Mouse (Mus musculus) hindbrain, embryonic 12.5 days (tissue): ENCODE data around the gene Irx4. TPM values are rescaled to one million over a fixed set of nuclear protein-coding genes. Genes with fewer than 3 reads are reported as not detected.

Experiments used
- ATAC-seq: fragments of 200-750 bp; cut with Nextera tagmentation; 2 replicates; pipeline ENCODE4 v1.8.0; 2017; ENCODE audit warnings: moderate TSS enrichment; ENCODE audit not compliant: low FRiP score
- H3K27ac ChIP-seq: fragments of 300-500 bp; sonication (generic); 2 replicates; pipeline ENCODE4 v1.5.1; 2016; ENCODE audit warnings: mild to moderate bottlenecking
- H3K27me3 ChIP-seq: fragments of 300-500 bp; sonication (generic); 2 replicates; pipeline ENCODE4 v1.6.1; 2016; ENCODE audit warnings: mild to moderate bottlenecking
- H3K36me3 ChIP-seq: fragments of 300-500 bp; sonication (generic); 2 replicates; pipeline ENCODE4 v1.6.1; 2016; ENCODE audit warnings: mild to moderate bottlenecking
- H3K4me1 ChIP-seq: fragments of 300-500 bp; sonication (generic); 2 replicates; pipeline ENCODE4 v1.6.1; 2016
- H3K4me2 ChIP-seq: fragments of 300-500 bp; sonication (generic); replicated peaks from 2 replicates; pipeline ENCODE4 v1.6.1; 2016; ENCODE audit warnings: mild to moderate bottlenecking
- H3K4me3 ChIP-seq: fragments of 300-500 bp; sonication (generic); 2 replicates; pipeline ENCODE4 v1.5.1; 2016; ENCODE audit warnings: mild to moderate bottlenecking
- H3K9ac ChIP-seq: fragments of 300-500 bp; sonication (generic); 2 replicates; pipeline ENCODE4 v1.6.1; 2016; ENCODE audit warnings: mild to moderate bottlenecking, moderate library complexity
- H3K9me3 ChIP-seq: fragments of 300-500 bp; sonication (generic); replicated peaks from 2 replicates; pipeline ENCODE4 v1.6.1; 2016; ENCODE audit warnings: mild to moderate bottlenecking
- WGBS: fragments of 180-500 bp; shearing (Covaris S2); methylation state at CpG from one replicate; pipeline ENCODE4 v1.1.7; 2016; 5-methylcytosine and 5-hydroxymethylcytosine counted together
- polyA plus RNA-seq: library from polyadenylated mRNA; unstranded; fragments of >200 nt; fragmentation: Nextera tagmentation; extraction: Ambion mirVana; gene quantifications from 2 replicates; pipeline ENCODE4 v1.2.1, GENCODE M21; 2016

The Irx4 gene
- polyA plus RNA-seq, 1 experiment from 2014 or later: 7.6 TPM

DNA sequence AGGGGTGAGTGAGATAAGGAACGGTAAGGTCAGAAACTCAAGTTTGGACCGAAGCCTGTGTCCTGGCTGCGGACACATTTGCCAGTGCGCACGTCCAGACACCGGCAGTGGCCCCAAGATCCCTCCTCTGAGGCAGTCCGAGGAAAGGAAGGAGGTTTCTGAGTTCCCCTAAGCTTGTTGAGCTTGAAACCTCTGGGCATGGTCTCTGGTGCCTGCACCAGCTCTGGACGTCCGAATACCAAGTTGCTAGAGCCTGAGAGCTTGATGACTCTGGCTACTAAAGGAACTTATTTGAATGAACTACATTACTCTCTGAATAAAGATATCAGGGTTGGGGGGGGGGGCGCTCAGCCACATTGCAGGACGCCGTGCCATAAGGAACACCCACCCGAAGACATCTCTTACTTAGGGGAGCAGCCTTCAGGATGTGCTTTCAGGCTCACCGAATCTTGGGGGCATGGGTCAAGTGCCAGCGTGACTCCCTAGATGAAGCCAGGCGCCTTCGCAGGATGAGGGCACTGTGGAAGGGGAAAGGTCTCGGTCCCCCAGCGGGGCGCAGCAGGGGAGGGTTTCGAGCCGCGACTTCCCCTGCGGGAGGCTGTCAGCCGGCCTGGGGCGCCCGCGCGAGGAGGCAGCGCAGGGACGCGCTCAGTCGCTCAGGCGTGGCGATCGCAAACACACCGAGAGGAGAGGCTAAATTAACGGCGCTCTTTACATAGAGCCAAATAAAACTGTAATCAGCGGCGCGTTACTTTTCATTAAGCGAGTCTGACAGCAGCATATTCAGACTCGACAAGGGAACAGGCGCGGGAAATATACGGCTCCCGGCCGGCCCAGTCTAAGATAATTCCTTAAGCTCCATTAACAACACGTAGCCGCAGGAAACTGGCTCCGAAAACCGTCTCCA, 11.3 kb downstream of the Irx4 start:
- ATAC-seq: peak; percentile 49
- Histone ChIP-seq H3K27ac (peak overlapping the region; percentile 57; the same call in 1 of the 2 replicates), H3K36me3 (no peaks in the 10 kb centered on the region), H3K9ac (0 out of 2 replicates have a peak overlapping the region, but pooled peaks have one; percentile 43), H3K4me2 (peak overlapping the region; percentile 56), H3K9me3 (no peaks in the 10 kb centered on the region), H3K4me1 (peaks cover 38% of the 10 kb centered on the region), H3K27me3 (peaks cover 96% of the 10 kb centered on the region), H3K4me3 (peak overlapping the region; percentile 28)
- under 1% methylated on average over 53 of the region's 53 CpGs for WGBS

GRCm38 (mm10) chr13:73272794-73273282, 12.6 kb downstream of the Irx4 start:
- Histone ChIP-seq H3K4me2 (no peak overlapping the region), H3K4me1 (peaks cover 38% of the 10 kb centered on the region), H3K9ac (no peak overlapping the region), H3K27me3 (peaks cover 89% of the 10 kb centered on the region), H3K4me3 (no peak overlapping the region), H3K27ac (peak overlapping the region; percentile 30; the same call in 1 of the 2 replicates), H3K36me3 (no peaks in the 10 kb centered on the region), H3K9me3 (no peaks in the 10 kb centered on the region)
- no peak for ATAC-seq

GRCm38 (mm10) chr13:73273536-73273935, 13.3 kb downstream of the Irx4 start:
- peaks cover 85% of the 10 kb centered on the region for H3K27me3 ChIP-seq
- H3K27ac ChIP-seq: no peak overlapping the region
- H3K9ac ChIP-seq: no peak overlapping the region
- WGBS: 16% methylated on average over 1 of the region's 1 CpGs
- no peaks in the 10 kb centered on the region for H3K9me3 ChIP-seq
- no peaks in the 10 kb centered on the region for H3K36me3 ChIP-seq
- H3K4me3 ChIP-seq: no peak overlapping the region
- H3K4me2 ChIP-seq: no peak overlapping the region
- H3K4me1 ChIP-seq: peaks cover 33% of the 10 kb centered on the region
- ATAC-seq: no peak

GRCm38 (mm10) chr13:73277361-73277760, 17.1 kb downstream of the Irx4 start:
- Histone ChIP-seq H3K4me2 (no peak overlapping the region), H3K9me3 (no peaks in the 10 kb centered on the region), H3K4me1 (peaks cover 7% of the 10 kb centered on the region), H3K27me3 (peaks cover 49% of the 10 kb centered on the region), H3K27ac (no peak overlapping the region), H3K36me3 (no peaks in the 10 kb centered on the region), H3K4me3 (no peak overlapping the region), H3K9ac (no peak overlapping the region)
- ATAC-seq: no peak
- WGBS: 86% methylated on average over 6 of the region's 6 CpGs

- H3K27me3 ChIP-seq: peaks cover 45% of the 10 kb centered on the region
- H3K27ac ChIP-seq: no peak overlapping the region
- H3K4me1 ChIP-seq: peaks cover 3% of the 10 kb centered on the region; the same call in 1 of the 2 replicates
- no peak overlapping the region for H3K9ac ChIP-seq
- H3K4me3 ChIP-seq: no peak overlapping the region
- no peak for ATAC-seq
- WGBS: 66% methylated on average over 1 of the region's 1 CpGs
- no peak overlapping the region for H3K4me2 ChIP-seq
- H3K9me3 ChIP-seq: no peaks in the 10 kb centered on the region
- no peaks in the 10 kb centered on the region for H3K36me3 ChIP-seq
Observed at GRCm38 (mm10) chr13:73277797-73278196, 17.5 kb downstream of the Irx4 start.

DNA sequence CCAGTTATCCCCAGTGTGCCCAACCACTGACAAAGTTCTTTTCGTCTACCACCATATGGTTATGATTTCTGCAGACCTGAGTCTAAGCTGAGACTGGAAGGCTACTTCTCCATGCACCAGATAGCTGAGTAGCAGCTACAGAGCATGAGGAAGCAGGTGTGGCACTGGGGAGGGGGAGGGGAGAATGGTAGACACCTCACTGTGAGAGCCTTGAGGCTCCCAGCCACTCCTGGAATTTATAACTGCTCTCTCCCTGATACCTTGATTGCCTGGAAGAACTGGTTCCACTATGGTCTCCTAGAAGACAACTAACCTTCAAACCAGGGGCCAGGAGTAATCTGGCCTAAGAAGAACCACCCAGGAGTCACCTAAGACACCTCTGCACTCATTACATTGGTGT, 18.9 kb downstream of the Irx4 start:
- Histone ChIP-seq H3K27me3 (peaks cover 31% of the 10 kb centered on the region), H3K4me2 (no peak overlapping the region), H3K4me3 (no peak overlapping the region), H3K9ac (no peak overlapping the region), H3K4me1 (no peaks in the 10 kb centered on the region), H3K27ac (no peak overlapping the region), H3K9me3 (no peaks in the 10 kb centered on the region), H3K36me3 (no peaks in the 10 kb centered on the region)
- 77% methylated on average over 1 of the region's 1 CpGs for WGBS
- no peak for ATAC-seq

DNA sequence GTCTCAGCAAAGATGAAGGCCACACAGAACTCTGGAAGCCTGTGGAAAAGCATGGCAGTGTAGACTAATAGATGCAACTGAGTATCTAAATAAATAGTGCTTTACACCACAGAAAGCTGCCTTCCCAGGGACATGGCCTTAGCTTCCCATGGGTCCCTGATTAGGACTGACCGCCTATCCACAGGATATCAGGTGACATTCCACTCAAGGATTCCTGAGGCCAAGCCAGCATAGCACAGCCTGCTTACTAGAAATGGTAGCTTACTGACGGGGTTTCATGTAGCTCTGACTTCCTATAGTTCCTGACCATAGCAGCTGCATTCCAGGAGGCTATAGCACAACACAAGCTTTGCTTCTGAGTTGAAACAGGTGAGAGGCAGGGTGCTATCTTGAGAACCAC, 22.1 kb downstream of the Irx4 start:
- Histone ChIP-seq H3K27ac (no peak overlapping the region), H3K4me1 (no peaks in the 10 kb centered on the region), H3K9me3 (no peaks in the 10 kb centered on the region), H3K9ac (no peak overlapping the region), H3K36me3 (no peaks in the 10 kb centered on the region), H3K4me2 (no peak overlapping the region), H3K4me3 (no peak overlapping the region), H3K27me3 (peaks cover 5% of the 10 kb centered on the region)
- no peak for ATAC-seq
- WGBS: 70% methylated on average over 2 of the region's 2 CpGs

GRCm38 (mm10) chr13:73283534-73283933, 23.3 kb downstream of the Irx4 start:
- no peak for ATAC-seq
- Histone ChIP-seq H3K36me3 (no peaks in the 10 kb centered on the region), H3K9me3 (no peaks in the 10 kb centered on the region), H3K4me1 (no peaks in the 10 kb centered on the region), H3K4me2 (no peak overlapping the region), H3K27me3 (peaks cover 2% of the 10 kb centered on the region; the same call in 1 of the 2 replicates), H3K4me3 (no peak overlapping the region), H3K9ac (no peak overlapping the region), H3K27ac (no peak overlapping the region)
- 83% methylated on average over 1 of the region's 1 CpGs for WGBS

DNA sequence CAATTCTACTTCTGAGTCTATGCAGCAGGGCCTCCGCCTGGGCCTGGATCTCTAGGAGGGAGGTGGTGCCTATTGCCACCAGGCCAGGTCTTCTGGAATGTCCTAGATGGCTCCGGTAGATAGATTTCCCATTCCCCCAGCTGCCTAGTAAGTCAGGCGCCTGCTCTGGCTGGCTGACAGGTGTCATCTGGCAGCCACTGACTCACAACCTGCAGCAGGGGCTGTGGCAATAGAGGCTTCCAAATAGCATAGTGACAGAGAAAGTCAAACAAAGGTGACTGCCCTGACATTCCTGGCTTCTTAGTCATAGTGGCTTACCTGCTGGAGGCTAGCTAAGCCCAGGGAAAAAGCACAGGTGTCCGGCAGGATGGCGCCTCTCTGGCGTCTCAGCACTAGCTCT, 29.9 kb downstream of the Irx4 start:
- no peak overlapping the region for H3K4me2 ChIP-seq
- no peaks in the 10 kb centered on the region for H3K4me1 ChIP-seq
- WGBS: 84% methylated on average over 6 of the region's 6 CpGs
- ATAC-seq: no peak
- no peak overlapping the region for H3K9ac ChIP-seq
- peaks cover 6% of the 10 kb centered on the region; the same call in 1 of the 2 replicates for H3K27me3 ChIP-seq
- H3K9me3 ChIP-seq: 0 out of 2 replicates have a peak, but pooled peaks cover 4% of the 10 kb centered on the region
- no peaks in the 10 kb centered on the region for H3K36me3 ChIP-seq
- H3K4me3 ChIP-seq: no peak overlapping the region
- no peak overlapping the region for H3K27ac ChIP-seq

DNA sequence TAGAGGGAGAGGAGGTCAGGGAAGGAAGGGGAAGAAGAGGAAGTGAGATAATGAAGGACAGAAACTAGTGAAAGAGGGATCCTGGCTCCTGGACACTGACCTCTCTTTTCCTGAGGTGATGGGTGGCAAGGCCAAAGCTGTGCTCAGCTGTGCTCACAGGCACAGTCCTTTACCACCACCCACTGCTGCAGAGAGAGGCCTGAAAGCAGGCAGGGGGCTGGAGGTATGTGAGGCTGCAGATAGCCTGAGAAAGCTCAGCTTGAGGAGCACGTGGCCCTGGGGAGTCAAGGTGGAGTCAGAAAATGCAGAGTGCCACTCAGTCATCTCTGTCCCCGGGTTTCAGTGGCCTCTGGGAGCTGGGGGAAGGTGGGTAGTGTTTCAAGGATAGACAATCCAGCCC, 30.8 kb downstream of the Irx4 start:
- no peak for ATAC-seq
- H3K36me3 ChIP-seq: no peaks in the 10 kb centered on the region
- no peak overlapping the region for H3K27ac ChIP-seq
- 0 out of 2 replicates have a peak, but pooled peaks cover 4% of the 10 kb centered on the region for H3K9me3 ChIP-seq
- peaks cover 6% of the 10 kb centered on the region; the same call in 1 of the 2 replicates for H3K27me3 ChIP-seq
- H3K4me2 ChIP-seq: no peak overlapping the region
- H3K4me1 ChIP-seq: no peaks in the 10 kb centered on the region
- WGBS: 25% methylated on average over 2 of the region's 2 CpGs
- no peak overlapping the region for H3K9ac ChIP-seq
- no peak overlapping the region for H3K4me3 ChIP-seq

DNA sequence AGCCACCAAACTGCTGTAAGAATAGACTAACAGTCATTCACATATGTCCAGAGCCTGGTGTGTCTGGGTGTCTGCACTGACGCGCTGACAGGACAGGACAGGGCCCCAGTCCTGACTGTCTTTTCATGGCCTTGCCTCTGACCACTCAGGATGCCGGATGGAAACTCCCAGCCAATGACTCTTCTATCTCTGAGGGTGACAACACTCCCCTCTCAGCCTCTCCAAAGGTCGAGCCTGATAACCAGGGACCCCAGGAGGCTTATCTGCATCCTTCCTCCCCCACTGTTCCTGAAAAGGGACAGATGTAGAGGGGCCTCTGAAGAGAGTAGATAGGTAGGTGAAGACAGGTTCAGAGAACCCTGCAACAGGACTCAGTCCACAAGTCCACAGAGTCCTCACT, 38.4 kb downstream of the Irx4 start:
- Histone ChIP-seq H3K9ac (no peak overlapping the region), H3K27ac (no peak overlapping the region), H3K36me3 (no peaks in the 10 kb centered on the region), H3K4me1 (no peaks in the 10 kb centered on the region), H3K27me3 (no peaks in the 10 kb centered on the region), H3K4me2 (no peak overlapping the region), H3K4me3 (no peak overlapping the region), H3K9me3 (0 out of 2 replicates have a peak, but pooled peaks cover 4% of the 10 kb centered on the region)
- WGBS: 70% methylated on average over 4 of the region's 4 CpGs
- no peak for ATAC-seq

DNA sequence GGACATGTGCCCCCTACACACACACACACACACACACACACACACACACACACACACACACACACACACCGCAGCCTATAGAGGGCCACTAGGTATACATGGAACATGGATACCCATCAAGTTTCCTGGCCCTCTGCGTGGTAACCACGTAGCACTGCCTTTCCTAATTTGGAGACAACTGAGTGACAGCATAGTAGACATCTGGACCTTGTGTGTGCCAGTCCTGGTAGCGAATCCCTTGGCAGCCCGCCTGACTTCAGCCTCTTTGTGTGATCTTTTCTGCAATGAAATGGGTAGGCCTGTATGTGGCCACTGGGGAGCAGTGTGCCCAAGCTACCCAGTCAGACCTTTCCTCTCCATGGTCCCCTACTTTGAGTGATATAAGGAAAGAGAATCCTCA, 39.0 kb downstream of the Irx4 start:
- H3K36me3 ChIP-seq: no peaks in the 10 kb centered on the region
- no peak overlapping the region for H3K4me2 ChIP-seq
- H3K4me1 ChIP-seq: no peaks in the 10 kb centered on the region
- 0 out of 2 replicates have a peak, but pooled peaks cover 4% of the 10 kb centered on the region for H3K9me3 ChIP-seq
- no peak overlapping the region for H3K27ac ChIP-seq
- H3K4me3 ChIP-seq: no peak overlapping the region
- WGBS: 91% methylated on average over 5 of the region's 5 CpGs
- H3K9ac ChIP-seq: no peak overlapping the region
- H3K27me3 ChIP-seq: 0 out of 2 replicates have a peak, but pooled peaks cover under 1% of the 10 kb centered on the region
- no peak for ATAC-seq
